Mouse (Mus musculus) right cerebral cortex, postnatal 36 days (tissue): ENCODE measurements at regions not wholly inside any gene's neighbourhood (a gene's known extent, or its start where the extent isn't known, plus 50 kb on each side); places are given as distances from the start of the nearest gene placed in this dataset.

ENCODE experiments used
- DNase-seq, 2 experiments: peaks; one replicate each; pipeline ENCODE4 v3.0.0; 2022; ENCODE audit warnings: low spot score in 2 of 2, mixed read lengths in 1 of 2

DNA sequence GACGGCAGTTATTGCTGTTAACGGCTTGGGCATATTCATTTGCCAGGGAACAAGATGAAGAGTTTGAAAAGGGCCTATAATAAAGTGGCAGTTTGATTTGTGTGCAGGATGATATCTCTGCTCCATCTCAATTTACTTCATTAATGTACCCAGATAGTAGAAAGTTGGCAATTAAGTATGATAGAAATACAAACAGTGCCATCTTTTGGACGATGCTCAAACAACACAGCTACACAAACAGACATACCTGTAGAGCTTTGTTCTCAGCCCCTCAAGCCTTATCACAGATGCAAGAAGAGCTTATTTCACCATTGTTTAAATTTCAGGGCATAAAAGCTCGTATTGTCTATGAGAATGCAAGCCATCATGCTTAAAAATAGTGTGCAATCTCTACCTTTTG lies 82.2 kb downstream of the Tnfsf11 start:
- no peak for DNase-seq

DNA sequence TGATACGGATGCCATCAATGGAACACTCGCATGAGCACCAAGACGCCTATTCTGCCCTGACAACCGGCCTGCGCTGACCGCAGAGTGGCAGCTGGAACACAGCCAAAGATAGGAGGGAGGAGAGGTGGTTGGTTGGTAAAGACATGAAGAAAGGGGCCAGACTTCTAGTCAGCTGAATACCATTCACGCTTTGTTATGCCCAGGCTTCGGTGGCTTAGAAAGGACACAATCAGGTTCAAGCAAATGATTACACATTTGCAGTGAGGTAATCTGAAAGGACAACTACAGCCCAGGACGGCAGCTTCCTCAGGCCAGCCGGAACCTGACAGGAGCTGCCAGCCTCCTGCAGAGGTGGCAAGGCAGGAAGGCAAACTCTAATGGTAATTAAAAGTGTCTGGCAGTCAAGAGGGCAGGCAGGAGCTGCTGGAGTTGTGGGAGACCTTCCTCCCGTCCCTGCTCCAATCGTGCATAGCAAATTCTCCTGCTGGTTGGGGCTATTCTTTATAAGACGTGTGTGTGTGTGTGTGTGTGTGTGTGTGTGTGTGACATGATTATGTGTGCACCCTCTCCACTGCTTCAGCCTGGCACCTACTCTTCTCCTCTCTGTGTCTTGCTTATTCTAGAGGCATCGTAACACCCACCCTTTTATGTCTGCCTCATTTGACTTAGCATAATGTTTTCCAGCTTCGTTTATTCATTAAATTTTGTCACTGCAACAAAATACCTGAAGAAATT lies 91.4 kb downstream of the Tnfsf11 start:
- DNase-seq: no peak

DNA sequence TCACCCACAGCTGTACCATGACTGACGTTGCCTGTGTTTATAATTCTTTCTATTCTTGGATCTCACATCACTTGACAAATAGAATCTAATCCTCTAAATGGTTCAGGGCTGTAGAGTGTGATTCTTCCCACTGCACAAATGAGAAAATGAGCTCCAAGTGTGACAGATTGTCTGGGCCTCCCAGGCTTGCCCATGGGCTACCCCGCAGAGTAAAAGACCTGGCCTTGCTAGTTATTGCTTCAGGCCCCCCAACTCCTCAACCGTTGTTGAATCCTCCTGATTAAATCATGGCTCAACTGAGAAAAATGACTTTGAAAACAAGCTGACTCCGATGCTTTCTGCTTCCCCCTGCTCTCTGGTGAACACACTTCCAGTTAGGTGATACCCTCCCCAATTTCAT lies 92.4 kb downstream of the Tnfsf11 start:
- no peak for DNase-seq

DNA sequence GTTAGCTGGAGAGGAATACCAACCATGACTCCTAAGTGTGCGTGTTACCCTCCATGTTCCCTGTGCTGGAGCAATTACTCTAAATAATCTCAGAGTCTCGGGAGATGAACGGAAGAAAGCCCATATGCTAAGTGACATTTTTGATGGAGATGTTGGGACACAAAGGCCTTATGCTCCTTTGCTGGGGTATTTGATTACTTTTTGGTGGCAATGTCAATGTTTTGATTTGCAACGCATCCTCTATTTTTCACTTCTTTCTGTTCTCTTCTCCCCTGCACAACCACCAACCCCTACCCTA lies 103.3 kb downstream of the Tnfsf11 start:
- no peak for DNase-seq

DNA sequence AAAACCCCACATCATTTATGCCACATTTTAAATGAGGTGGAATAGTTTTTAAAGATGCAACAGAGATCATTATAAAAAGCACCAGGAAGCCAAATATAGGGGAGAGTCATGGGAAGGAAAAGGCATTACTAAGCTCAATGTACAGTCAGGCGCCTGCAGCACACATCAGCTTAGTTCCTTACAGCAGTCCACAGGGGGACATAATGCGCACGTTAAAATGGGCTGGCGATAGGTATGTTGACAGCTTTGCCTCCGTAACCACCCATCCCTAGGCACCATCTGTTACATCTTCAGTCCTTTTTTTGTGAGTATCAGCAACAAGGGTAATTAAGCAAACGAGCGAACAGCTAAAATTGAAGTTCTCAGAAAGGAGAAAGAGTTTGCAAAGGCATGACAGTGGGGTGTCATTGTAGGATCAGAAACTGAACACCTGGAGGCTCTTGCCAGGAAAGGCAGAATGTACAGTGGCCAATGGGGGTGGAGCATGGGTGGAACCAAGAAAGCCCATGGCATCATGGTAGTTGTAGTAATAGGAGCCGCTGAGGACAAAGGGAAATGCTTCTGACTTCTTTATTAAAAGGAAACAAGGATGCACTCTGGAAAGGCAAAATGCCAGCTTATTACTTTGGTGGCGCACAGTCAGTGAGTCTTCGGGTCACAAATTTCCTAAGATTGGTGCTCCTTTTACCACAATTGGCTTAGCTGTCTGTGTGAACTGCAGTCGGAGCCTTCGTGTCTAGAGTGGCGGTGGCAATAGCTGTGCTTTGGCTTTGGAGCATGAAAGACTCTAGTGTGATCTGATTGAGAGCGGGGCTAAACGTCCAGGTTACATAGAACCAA lies 103.9 kb downstream of the Tnfsf11 start:
- DNase-seq: peak; percentile 16 to 18

DNA sequence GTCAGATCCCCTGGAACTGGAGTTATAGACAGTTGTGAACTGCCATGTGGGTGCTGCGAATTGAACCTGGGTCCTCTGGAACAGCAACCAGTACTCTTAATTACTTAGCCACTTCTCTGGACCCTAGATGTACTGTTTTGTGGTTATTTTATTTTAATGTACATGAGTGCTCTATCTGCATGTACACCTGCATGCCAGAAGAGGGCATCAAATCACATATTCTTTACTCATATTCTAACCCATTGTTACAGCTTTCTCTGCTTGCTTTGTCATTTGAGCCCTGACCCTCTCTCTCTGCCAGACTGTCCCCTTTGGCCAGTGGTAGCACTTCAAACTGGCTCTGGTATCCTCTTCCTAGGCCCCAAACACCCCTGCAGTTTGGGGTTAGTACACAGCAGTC lies 105.1 kb downstream of the Tnfsf11 start:
- DNase-seq: no peak

DNA sequence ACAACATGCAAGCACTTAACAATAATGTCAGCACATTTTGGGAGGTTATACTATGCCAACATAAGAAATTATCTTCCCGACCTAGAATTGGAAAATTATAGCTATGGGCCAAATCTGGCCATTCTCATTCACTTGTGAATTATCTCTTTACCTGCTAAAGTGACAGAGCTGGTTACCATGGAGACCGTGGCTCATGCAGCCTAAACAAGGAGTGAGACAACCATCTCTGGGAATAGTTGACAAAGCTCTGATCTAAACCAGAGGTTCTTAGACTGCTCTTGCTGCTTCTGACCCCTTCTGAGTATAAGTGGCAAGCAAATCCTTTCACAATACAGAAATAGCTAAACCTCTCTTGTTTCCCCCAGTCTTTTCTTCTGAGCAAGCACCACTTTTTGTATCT lies 108.7 kb upstream of the Fam216b start:
- no peak for DNase-seq

DNA sequence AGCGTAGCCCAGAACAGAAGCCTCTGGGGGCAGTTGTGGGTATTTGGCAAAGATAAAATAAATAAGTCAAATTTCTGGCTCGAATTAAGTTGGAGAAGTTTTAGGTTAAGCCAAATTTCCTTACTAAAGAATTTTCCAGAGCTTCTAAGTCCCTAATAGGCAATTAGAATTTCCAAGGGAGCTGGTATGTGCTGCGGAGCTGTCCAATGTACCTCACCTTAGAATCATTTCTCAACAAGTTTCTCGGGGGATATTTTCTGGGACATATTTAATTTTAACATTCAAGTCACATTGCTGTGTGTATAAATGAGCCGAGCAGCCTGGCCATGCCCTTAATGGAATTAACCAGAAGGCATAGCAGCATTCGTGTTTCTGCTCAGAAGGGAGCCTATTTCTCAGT lies 90.8 kb upstream of the Fam216b start:
- no peak for DNase-seq

DNA sequence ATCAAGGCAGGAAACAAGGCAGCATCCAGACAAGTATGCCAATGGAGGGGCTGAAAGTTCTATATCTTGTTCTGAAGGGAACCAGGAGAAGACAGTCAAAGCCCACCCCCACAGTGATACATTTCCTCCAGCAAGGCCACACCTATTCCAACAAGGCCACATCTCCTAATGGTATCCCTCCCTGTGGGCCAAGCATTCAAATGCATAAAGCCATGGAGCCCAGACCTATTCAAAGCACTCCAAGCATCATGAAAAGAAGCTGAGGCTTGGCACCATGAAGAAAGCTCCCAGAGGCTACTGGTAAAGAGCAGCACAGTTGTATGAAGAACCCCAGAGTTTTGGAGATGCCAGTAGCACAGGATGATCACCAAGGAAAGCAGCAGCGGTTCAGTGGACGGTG lies 84.6 kb upstream of the Fam216b start:
- no peak for DNase-seq

DNA sequence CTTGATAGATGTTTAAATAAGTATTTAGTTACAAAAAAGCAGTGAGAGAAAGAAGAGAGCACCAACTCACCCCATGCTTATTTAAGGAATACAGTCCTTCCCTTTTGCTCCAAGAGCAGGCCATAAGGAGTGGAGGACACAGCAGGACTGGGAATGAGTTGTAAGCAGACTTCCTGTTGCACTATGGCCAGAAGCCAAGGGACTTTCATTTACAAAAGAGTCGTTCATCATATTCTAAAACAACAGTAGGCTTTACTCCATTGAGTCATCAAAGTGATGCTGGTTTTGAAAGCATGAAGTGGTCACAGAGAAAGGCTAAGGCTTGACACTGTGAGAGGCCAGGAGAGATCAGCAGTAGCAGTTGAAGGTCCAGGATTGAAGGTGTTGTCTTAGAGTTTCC lies 84.1 kb upstream of the Fam216b start:
- DNase-seq: no peak

DNA sequence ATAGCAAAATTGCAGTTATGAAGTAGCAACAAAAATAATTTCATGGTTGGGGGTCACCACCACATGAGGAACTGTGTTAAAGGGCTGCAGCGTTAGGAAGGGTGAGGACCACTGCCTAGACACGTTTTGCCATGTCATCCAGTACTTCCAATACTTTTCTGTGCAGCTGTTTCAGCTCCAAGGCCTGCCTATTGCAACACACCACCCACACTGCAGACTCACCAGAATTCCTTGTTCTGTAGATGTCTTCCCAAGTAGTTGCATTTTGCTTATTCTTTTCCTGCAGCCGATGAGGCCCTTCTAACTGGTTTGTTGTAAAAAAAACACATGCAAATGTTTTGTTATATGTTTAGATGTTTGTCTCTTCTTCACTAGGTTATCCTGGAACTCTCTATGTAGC lies 72.0 kb upstream of the Fam216b start:
- DNase-seq: no peak

DNA sequence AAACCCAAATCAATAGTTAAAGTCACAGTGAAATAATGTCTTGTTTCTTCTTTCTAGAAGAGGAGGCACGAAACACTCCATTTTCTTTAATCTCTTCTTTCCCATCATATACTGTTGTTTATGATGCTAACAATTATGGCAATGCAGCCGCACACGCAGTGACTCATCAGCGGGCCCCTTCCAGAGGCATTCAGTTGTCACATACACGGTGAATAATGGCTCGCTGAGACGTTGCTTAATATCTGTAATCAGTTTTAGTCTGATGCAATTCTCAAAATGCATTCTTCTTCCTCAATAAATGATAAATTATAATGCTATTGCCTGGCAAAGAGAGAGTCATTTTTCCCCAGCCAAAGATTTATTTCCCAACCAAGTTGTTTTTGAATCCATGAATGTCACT lies 70.8 kb upstream of the Fam216b start:
- no peak for DNase-seq

DNA sequence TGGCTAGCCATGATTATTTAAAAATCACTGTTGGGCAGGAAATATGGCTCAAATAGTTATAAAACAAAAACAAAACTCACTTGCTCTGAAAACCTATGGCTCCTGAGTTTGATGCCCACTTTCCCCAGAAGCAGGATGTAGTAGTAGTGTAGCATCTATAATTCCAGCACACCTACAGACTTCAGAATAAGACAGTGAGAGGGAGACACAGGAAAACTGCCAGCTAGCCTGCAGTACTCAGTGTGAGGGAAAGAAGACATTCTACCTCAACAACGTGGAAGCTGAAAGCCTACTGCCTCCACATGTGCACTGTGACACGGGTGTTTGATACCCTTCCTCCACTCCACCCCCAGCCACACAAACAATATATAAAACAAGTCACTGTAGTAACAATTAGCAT lies 68.9 kb upstream of the Fam216b start:
- DNase-seq: peak in 1 of 2 experiments; percentile 8

DNA sequence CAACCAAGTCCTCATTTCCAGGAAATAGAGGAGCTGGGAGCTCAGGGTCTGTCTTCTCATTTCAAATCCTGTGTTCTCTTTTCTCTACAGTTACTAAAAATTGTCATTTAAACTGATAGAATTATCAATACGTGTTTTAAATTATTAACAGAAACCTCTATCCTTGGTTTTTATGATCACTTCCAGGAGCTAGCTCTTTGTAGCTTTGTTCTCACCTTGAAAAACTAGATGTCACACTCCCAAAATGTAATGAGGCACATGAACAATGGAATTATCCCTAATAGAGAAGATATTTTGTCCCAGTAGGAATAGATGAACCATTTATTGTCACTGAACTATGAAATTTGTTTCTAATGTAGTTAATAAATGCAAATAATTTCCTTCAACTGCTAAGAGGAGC lies 60.0 kb upstream of the Fam216b start:
- DNase-seq: no peak

DNA sequence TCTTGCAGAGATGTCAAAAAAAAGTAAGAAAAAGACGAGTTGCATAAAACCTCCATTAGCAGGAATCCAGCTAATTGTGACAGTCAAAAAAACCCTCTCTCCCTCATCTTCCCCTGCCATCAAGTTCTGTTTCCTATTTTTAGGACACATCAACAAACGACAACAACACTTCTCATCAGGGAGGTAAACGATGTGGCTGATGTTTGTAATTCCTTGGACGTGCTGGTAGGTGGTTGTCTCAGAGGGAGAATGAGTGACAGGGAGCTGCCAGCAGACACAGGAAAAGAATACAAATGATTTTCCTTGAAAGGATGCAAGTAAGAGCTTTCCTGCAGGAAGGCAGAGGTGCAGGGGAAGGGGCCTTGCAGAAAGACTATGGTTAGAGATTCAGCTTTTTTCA lies 54.9 kb upstream of the Fam216b start:
- no peak for DNase-seq
